Mouse (Mus musculus) hindbrain, embryonic 16.5 days (tissue): ENCODE results near the gene Diras1. TPM values are rescaled to one million over a fixed set of nuclear protein-coding genes. Genes with fewer than 3 reads are reported as not detected.

ENCODE experiments used
- ATAC-seq: fragments of 200-750 bp; cut with Nextera tagmentation; 2 replicates; pipeline ENCODE4 v1.8.0; 2017; ENCODE audit warnings: moderate TSS enrichment, moderate library complexity
- H3K27ac ChIP-seq: fragments of 300-500 bp; sonication (generic); 2 replicates; pipeline ENCODE4 v1.5.1; 2014; ENCODE audit warnings: low read depth, mild to moderate bottlenecking, control low read depth, low read length, moderate library complexity
- H3K27me3 ChIP-seq: fragments of 300-500 bp; sonication (generic); replicated peaks from 2 replicates; pipeline ENCODE4 v1.6.1; 2014; ENCODE audit warnings: low read length; ENCODE audit not compliant: control insufficient read depth, insufficient read depth
- H3K36me3 ChIP-seq: fragments of 300-500 bp; sonication (generic); 2 replicates; pipeline ENCODE4 v1.6.1; 2014; ENCODE audit warnings: mild to moderate bottlenecking, low read length, moderate library complexity, mixed read lengths; ENCODE audit not compliant: control insufficient read depth, insufficient read depth
- H3K4me1 ChIP-seq: fragments of 300-500 bp; sonication (generic); 2 replicates; pipeline ENCODE4 v1.6.1; 2014; ENCODE audit warnings: low read depth, low read length; ENCODE audit not compliant: control insufficient read depth, insufficient read depth
- H3K4me2 ChIP-seq: fragments of 300-500 bp; sonication (generic); 2 replicates; pipeline ENCODE4 v1.6.1; 2014; ENCODE audit warnings: mild to moderate bottlenecking, low read length, control low read depth, moderate library complexity
- H3K4me3 ChIP-seq: fragments of 300-500 bp; sonication (generic); 2 replicates; pipeline ENCODE4 v1.5.1; 2014; ENCODE audit warnings: mild to moderate bottlenecking, low read length, control low read depth, moderate library complexity
- H3K9ac ChIP-seq: fragments of 300-500 bp; sonication (generic); 2 replicates; pipeline ENCODE4 v1.6.1; 2014; ENCODE audit warnings: low read depth, mild to moderate bottlenecking, control low read depth, low read length, moderate library complexity
- H3K9me3 ChIP-seq: fragments of 300-500 bp; sonication (generic); 2 replicates; pipeline ENCODE4 v1.6.1; 2014; ENCODE audit warnings: mild to moderate bottlenecking, low read length, moderate library complexity; ENCODE audit not compliant: control insufficient read depth
- WGBS: fragments of 180-500 bp; shearing (Covaris S2); extraction: QIAGEN DNeasy Blood & Tissue Kit; methylation state at CpG from one replicate; pipeline ENCODE4 v1.1.7; 2014; 5-methylcytosine and 5-hydroxymethylcytosine counted together
- polyA plus RNA-seq: library from polyadenylated mRNA; unstranded; fragments of >200 nt; fragmentation: Nextera tagmentation; extraction: Ambion mirVana; gene quantifications from 2 replicates; pipeline ENCODE4 v1.2.1, GENCODE M21; 2015

Gene Diras1
- polyA plus RNA-seq, 1 experiment from 2014 or later: 74.4 TPM

DNA sequence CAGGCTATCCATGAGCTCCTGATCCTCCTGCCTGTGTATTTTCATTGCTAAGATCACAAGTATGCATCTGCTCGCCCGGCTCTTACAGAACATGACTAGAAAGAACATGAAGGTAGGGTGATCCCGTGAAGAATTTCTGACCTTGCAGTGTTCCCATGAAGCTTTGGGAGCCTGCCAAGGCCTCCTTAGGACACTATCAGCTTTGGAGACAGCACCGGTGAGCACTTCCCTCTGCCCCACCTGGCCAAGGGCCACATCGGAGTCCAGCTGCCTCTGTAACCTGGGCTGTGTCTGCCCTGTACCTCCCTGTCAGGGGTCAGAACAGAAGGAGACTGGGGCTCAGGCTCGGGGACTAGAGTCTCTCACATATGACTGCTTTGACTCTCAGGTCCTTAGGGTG lies 38.7 kb downstream of the Diras1 start:
- no peaks in the 10 kb centered on the region for H3K9me3 ChIP-seq
- H3K4me2 ChIP-seq: no peak overlapping the region
- H3K4me1 ChIP-seq: peaks cover 7% of the 10 kb centered on the region
- H3K27me3 ChIP-seq: peaks cover 20% of the 10 kb centered on the region
- WGBS: 73% methylated on average over 6 of the region's 6 CpGs
- H3K27ac ChIP-seq: no peak overlapping the region
- ATAC-seq: no peak
- no peaks in the 10 kb centered on the region for H3K36me3 ChIP-seq
- no peak overlapping the region for H3K9ac ChIP-seq
- no peak overlapping the region for H3K4me3 ChIP-seq

DNA sequence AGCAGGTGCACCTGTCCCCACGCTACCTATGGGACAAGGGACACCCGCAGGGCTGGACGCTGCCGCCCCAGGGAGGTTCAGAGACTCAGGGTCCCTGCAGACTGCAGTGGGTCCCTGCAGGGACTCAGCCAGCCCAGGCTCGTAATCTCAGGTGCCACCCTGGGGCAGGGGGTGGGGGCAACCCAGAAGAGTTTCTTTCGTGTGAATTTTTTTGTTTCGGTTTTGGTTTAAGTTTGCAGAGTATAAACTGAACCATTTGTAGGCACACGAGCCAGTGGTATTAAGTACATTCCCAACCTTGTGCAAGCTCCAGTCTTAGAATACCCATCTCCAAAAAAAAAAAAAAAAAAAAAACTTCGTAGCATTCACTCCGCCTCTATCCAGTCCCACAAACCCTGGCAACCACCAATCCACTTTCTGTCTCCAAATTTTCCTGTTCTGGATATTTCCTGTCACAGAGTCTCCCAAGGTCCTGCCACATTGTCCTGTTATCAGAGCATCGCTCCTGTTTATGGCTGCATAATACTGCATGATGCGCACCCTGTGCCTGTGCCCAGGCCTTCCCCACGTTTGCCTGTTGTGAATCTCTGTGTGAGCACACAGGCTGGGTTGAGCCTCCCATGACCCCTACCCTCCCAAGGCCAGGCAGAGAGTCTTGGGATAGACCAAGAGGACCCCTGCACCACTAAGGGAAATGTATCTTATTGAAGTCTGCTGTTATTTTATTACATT lies 39.3 kb downstream of the Diras1 start:
- 42% methylated on average over 13 of the region's 13 CpGs for WGBS
- Histone ChIP-seq H3K9ac (peak overlapping the region; percentile 52), H3K9me3 (no peaks in the 10 kb centered on the region), H3K4me3 (peak overlapping the region; percentile 31), H3K36me3 (no peaks in the 10 kb centered on the region), H3K27ac (no peak overlapping the region), H3K27me3 (peaks cover 19% of the 10 kb centered on the region), H3K4me2 (peak overlapping the region; percentile 58), H3K4me1 (peaks cover 7% of the 10 kb centered on the region)
- ATAC-seq: no peak

- H3K27me3 ChIP-seq: peaks cover 19% of the 10 kb centered on the region
- 9% methylated on average over 37 of the region's 37 CpGs for WGBS
- H3K9me3 ChIP-seq: no peaks in the 10 kb centered on the region
- ATAC-seq: no peak
- H3K4me1 ChIP-seq: peaks cover 7% of the 10 kb centered on the region
- H3K4me2 ChIP-seq: peak overlapping the region; percentile 58
- H3K36me3 ChIP-seq: no peaks in the 10 kb centered on the region
- peak overlapping the region; percentile 52 for H3K9ac ChIP-seq
- peak overlapping the region; percentile 31 for H3K4me3 ChIP-seq
- no peak overlapping the region for H3K27ac ChIP-seq
These were observed 40.1 kb downstream of the Diras1 start for GRCm38 (mm10) chr10:80985241-80985969.

- Histone ChIP-seq H3K27ac (no peak overlapping the region), H3K4me1 (peaks cover 7% of the 10 kb centered on the region), H3K36me3 (no peaks in the 10 kb centered on the region), H3K4me3 (no peak overlapping the region), H3K27me3 (peaks cover 17% of the 10 kb centered on the region), H3K9me3 (no peaks in the 10 kb centered on the region), H3K9ac (no peak overlapping the region), H3K4me2 (no peak overlapping the region)
- ATAC-seq: no peak
- WGBS: 88% methylated on average over 12 of the region's 12 CpGs
These were observed 41.2 kb downstream of the Diras1 start for GRCm38 (mm10) chr10:80984223-80984622.

DNA sequence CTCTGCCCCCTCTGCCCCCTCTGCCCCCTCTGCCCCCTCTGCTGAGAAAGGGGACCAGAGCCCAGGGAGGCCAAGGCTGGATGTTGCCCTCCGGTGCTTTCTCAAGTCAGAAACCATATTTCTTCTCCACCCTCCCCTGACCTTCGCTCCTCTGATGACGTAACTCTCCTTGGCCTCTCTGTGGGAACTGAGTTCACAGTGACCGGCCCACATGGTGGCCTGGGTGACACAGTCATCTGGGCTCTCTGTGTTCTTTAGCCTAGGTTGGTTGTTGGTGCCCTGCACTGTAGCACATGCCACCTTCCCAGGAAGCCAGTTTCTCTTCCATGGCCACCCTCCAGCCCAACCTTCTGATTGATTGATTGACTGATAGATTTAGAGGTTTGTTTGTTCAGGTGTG lies 43.1 kb downstream of the Diras1 start:
- H3K27ac ChIP-seq: no peak overlapping the region
- H3K36me3 ChIP-seq: no peaks in the 10 kb centered on the region
- no peak overlapping the region for H3K9ac ChIP-seq
- WGBS: 86% methylated on average over 4 of the region's 4 CpGs
- no peak overlapping the region for H3K4me2 ChIP-seq
- H3K9me3 ChIP-seq: no peaks in the 10 kb centered on the region
- peaks cover 16% of the 10 kb centered on the region for H3K27me3 ChIP-seq
- H3K4me1 ChIP-seq: peaks cover 5% of the 10 kb centered on the region
- ATAC-seq: no peak
- H3K4me3 ChIP-seq: no peak overlapping the region

DNA sequence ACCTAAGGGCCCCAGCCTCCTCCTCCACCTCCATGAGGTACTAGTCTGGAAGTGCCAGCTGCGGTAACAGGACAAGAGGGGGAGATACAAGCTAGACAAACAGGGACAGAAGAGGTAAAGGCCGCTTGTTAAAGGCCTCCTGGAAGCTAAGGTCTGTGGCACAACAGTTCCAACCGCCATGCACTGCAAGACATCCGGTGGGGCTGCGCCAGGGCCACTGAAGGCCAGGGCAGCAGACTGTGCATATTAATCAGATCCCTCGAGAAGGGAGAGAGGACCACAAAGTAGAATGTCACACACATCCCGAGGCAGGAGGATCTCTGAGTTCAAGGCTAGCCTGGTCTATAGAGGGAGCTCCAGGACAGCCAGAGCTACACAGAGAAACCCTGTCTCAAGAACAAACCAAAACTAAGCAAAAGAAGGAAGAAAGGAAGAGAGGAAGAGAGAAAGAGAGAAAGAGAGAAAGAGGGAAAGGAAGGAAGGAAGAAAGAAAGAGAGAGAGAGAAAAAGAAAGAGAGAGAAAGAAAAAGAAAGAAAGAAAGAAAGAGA lies 43.8 kb downstream of the Diras1 start:
- Histone ChIP-seq H3K36me3 (no peaks in the 10 kb centered on the region), H3K4me1 (peaks cover 5% of the 10 kb centered on the region), H3K27ac (no peak overlapping the region), H3K9ac (no peak overlapping the region), H3K4me3 (no peak overlapping the region), H3K9me3 (no peaks in the 10 kb centered on the region), H3K4me2 (no peak overlapping the region), H3K27me3 (peaks cover 11% of the 10 kb centered on the region)
- WGBS: 53% methylated on average over 7 of the region's 7 CpGs
- no peak for ATAC-seq

GRCm38 (mm10) chr10:80975478-80975877 lies 50.0 kb downstream of the Diras1 start:
- Histone ChIP-seq H3K27me3 (no peaks in the 10 kb centered on the region), H3K27ac (no peak overlapping the region), H3K4me3 (no peak overlapping the region), H3K4me2 (no peak overlapping the region), H3K9me3 (no peaks in the 10 kb centered on the region), H3K36me3 (no peaks in the 10 kb centered on the region), H3K9ac (no peak overlapping the region), H3K4me1 (peaks cover 6% of the 10 kb centered on the region)
- no peak for ATAC-seq
- WGBS: 87% methylated on average over 11 of the region's 11 CpGs

GRCm38 (mm10) chr10:80973722-80974121 lies 51.7 kb downstream of the Diras1 start:
- Histone ChIP-seq H3K9me3 (no peaks in the 10 kb centered on the region), H3K27me3 (no peaks in the 10 kb centered on the region), H3K4me1 (peaks cover 6% of the 10 kb centered on the region), H3K9ac (no peak overlapping the region), H3K4me2 (no peak overlapping the region), H3K27ac (no peak overlapping the region), H3K4me3 (no peak overlapping the region), H3K36me3 (no peaks in the 10 kb centered on the region)
- 87% methylated on average over 1 of the region's 1 CpGs for WGBS
- ATAC-seq: no peak
